Mouse (Mus musculus) retina, embryonic 14.5 days (tissue): ENCODE results near the gene Nol11.

Experiments
- DNase-seq: peaks from one replicate; pipeline ENCODE4 v3.0.0-alpha.2; 2015; ENCODE audit warnings: low spot score

Nol11 gene

DNA sequence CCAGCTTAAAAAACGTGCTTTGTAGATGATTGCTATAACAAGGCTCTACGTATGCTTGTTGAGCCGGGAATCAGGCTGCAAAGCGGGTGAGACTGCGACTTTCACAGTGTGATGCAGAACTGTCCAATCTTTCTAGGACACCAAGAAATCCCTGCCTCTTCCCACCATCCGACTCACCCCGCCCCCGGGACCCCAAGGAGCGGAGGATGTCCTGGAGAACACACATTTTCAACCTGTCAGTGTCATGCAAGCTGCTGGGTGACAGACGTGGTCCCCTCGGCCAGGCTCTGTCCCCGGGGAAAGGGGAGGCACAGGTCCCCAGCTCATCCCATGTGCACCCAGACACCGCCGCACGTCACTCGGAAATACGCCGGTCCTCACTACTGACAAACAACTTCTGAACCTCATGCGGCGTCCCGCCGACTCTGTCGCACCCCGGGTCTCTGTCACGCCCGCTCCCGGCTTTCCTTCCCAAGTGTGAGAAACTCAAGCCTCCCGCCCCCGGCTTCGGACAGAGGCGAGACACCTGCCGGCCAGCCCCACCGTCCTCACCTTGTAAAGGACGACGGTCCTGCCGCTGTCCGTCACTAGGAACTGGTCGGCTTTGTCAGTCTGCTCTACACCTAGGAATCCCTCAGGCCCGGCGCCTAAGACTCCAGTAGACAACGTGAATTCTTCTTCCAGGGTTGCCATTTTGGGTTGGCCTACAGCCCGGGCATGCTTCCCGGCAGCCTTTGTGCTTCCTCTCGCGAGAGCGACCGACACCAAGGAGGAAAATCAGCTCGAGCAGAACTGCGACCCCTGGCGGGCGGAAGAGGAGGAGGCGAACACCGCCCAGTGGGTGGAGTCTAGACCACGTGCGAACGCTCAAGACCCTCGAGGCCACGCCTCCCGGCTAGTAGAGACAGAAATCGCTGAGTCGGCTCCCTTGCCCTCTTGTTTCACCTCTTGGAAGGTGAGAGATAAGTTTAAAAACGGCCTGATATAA, at the start of gene Nol11:
Nol11 (minus strand) TSS at position 817 of the 988 bp plus-strand sequence.
- DNase-seq = peak; percentile 99

DNA sequence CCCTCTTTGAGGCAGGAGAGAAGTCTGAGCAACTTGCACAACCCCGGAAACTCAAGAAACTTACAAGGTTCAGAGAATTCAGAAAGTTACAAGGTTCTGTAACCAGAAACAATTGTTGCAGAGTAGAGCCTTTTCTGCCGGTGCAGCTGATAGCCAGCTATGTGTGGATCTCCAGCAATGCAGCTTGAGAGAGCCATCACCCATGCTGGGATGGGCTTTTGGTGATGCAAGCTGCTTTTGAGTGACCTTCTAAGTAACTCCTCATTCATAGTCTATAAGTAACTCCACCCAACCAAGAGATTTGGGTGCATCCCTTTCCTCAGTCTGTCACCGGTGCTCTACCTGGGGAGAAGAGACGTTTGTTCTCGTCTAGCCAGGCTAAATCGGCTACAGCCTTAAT, 49.3 kb upstream of the Nol11 start:
- no peak for DNase-seq

DNA sequence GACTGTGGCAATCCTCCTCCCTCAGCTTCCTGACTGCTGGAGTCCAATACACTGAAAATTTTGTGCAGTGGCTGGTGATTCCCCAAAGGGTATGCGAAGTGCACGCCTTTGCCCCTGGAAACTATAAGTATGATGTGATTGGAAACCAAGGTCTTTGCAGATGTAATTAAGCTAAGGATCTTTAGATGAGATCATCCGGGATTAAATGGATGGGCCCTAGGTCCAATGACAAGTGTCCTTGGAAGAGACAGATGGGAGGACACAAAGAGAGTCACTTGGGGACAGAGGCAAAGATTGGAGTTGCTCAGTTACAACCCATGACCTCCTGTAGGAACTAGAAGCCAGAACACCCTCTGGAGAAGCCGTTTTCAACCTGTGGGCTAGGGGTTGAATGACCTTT, 48.4 kb upstream of the Nol11 start:
- DNase-seq = peak; percentile 16

DNA sequence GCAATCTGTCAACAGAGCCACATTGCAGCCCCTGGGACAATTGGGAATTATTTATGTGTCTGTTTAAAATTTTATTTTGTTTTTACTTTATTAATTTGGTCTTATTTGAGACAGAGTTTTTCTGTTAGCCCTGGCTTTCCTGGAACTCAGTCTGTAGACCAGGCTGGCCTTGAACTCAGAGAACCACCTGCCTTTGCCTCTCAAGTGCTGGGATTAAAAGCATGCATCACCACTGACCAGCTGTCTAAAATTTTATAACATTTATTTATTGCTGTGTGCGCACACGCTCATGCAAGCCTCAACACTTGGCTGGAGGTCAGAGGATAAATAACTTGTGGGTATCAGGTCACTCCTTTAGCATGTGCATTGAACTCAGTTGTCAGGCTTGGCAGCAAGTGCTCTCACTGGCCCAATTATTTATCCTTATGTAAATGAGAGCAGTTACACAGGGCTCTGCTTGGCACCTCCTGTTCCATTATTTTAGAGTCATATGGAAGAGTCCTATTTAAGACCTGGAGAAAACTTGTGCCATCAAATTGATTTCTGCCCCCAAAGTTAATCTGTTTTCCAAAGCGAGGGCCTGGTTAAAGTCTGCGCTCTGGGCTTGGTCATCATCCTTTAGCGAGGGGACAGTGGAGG, 44.2 kb upstream of the Nol11 start:
- no peak for DNase-seq

GRCm38 (mm10) chr11:107230128-107230527, 40.9 kb upstream of the Nol11 start:
- DNase-seq = no peak

- DNase-seq = no peak
Measured at GRCm38 (mm10) chr11:107226431-107226830, 37.2 kb upstream of the Nol11 start.

GRCm38 (mm10) chr11:107226013-107226412, 36.8 kb upstream of the Nol11 start:
- no peak for DNase-seq

DNA sequence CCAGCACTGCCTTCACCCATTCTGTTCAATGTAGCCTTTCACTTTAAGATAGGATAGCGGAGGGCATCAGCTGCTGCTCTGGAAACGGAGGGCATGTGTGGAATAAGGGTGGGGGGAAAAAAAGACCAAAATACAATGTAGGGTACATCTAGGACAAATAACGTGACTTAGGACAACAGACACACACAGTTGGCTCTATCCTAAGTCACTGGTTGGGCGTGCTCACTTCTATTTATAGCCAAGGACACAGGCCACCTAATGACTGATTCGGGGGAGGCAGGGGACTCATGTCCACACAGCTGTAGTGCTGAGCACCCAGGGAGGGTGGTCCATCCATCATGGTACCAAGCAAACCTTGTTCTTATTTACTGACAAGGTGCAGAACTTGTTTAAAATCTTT, 36.1 kb upstream of the Nol11 start:
- no peak for DNase-seq

DNA sequence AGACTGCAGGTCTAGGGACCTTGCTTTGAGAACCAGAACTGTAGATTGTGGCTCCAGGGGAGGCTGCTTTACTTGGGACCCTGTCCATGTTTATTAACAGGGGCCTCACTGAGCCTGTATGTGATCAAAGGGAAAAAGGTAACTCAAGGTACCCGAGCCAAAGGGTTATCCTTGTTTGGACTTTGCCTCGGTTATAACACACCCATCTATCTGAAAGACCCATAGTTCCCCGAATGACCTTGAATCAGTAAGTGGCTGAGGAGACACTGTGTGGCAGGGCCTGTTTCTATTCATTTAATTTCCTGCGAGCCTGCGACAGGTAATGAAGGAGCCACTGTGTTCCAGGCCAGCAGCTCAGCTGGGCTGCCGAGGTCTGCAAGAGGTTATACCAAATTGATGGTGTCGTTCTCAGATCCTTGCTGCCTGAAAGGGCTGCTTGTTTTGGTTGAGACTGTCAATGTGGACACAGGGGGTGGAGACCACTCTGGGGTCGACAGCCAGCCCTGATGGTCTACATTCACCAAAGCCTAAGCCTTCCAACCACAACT, 34.6 kb upstream of the Nol11 start:
- DNase-seq = no peak

DNA sequence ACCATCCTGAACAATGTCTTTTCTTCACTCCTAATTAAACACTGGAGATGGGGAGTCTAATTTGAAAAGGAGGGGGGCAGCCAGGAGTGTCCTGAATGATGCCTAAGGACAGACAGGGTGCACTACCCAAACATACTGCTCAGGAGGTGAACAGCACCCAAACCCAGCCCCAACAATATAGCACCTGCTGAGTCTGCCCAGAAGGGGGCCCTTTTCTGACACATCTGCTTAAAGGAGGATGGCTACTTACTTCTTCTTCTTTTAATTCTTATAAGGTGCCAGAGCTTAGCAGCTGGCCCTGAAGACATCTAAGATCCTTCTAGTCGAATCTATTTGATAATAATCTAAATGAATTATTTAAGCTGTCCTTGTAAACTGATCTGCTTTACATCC, 34.0 kb upstream of the Nol11 start:
- DNase-seq = no peak

- no peak for DNase-seq
Measured at GRCm38 (mm10) chr11:107222531-107223168, 33.5 kb upstream of the Nol11 start.

DNA sequence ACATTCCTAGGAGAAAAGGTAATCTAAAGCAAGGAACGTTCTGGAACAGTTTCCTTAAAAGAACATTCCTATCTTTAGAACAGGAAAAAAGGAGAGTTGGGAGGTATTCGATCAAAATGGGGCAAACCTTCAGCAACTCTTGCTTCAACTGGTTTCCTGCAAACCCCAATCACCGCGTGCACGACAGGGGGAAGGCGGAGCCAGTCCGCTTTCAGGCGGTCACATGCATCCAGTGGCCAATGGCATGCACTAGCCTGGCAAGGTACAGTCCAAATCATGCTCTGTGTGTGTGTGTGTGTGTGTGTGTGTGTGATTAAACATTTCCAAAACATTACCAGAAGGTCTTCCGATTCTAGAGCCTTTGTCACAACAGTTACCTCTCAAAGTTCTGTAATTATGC, 25.9 kb upstream of the Nol11 start:
- DNase-seq = no peak

GRCm38 (mm10) chr11:107213745-107214144, 24.6 kb upstream of the Nol11 start:
- peak; percentile 76 for DNase-seq

- no peak for DNase-seq
Measured at GRCm38 (mm10) chr11:107209818-107210217, 20.6 kb upstream of the Nol11 start.

- DNase-seq = no peak
Measured at GRCm38 (mm10) chr11:107201773-107202172, 12.6 kb upstream of the Nol11 start.

DNA sequence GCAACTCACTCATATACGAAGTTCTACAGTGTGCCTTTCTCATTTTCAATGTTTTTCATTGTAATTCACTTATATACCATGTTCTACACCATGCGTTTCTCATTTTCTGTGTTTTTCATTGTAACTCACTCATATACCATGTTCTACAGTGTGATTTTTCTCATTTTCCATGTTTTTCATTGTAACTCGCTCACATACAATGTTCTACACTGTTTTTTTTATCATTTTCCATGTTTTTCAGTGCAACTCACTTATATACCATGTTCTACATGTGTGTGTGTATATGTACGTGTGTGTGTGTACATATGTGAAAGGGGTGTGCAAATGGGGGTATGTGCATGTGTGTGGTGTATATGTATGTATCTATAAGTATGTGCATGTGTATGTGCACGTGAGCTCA, 10.1 kb upstream of the Nol11 start:
- DNase-seq = no peak

DNA sequence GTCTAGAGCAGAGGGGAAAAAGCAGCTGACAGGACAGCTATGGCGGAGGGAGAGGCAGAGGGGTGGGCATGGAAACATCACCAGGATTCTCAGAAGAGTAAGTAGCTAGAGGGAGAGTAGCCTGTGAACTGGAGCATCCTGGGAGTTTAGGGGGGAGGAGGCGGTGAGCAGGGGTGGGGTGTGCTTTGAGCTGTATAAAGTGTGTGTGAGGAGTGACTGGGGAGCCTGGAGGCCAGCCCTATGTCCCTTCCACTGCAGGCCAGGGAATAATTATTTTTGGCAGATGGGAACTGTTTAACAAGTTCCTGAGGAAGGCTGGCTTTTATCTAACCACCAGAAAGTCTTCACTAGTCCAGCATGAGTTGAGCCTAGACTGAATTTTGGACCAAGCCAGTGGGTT, 6.2 kb upstream of the Nol11 start:
- DNase-seq = no peak

DNA sequence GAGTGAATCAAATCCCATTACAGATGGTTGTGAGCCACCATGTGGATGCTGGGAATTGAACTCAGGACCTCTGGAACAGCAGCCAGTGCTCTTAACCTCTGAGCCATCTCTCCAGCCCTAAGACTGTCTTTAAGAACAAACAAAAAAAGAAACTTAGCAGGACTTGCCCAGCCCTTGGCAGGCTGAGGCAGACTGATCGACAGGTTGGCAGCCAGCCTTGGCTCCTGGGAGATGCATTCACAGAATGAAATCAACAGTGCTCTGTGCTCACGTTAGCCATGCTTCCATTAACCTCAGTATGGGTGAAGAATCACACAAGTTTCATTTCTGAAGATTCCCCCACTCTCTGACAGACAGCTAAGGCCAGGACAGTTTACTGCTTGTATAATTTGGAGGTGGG, 1.2 kb upstream of the Nol11 start:
- DNase-seq = no peak

- DNase-seq = no peak
Measured at GRCm38 (mm10) chr11:107183777-107184176, 5.4 kb downstream of the Nol11 start.

DNA sequence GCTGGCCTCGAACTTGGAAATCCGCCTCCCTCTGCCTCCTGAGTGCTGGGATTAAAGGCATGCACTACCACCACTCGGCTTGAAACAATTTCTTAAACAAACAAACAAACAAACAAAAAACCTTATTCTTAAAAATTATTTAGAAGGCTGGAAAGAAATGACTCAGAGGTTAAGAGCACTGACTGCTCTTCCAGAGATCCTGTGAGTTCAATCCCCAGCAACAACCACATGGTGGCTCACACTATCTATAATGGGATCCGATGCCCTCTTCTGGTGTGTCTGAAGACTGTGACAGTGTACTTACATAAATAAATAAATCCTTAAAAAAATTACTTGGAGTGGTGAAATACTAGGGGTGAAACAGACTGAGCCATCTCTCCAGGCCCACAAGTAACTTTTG, 28.0 kb downstream of the Nol11 start:
- no peak for DNase-seq

DNA sequence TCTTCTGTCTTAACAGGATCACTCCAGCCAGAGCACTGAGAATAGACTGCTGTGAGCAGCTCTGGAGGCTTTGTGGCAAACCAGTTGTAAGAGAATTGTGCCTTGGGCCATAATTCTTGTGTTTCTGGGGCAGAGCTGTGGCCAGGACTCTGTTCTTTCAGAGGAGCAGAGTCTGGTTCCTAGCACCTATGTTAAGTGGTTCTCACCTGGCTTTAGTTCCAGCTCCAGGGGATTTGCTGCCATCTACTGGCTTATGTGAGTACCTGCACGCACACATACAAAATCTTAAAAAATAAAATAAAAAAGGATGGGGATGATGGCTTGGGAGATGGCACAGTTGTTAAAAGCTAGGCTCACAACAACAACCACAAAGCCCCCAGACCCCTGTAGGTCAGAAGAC, 30.1 kb downstream of the Nol11 start:
- peak; percentile 53 for DNase-seq

GRCm38 (mm10) chr11:107156977-107157642, 32.1 kb downstream of the Nol11 start:
- no peak for DNase-seq
